Mouse (Mus musculus) embryonic facial prominence, embryonic 10.5 days (tissue): ENCODE measurements around the gene Plxdc1. TPM values are rescaled to one million over a fixed set of nuclear protein-coding genes. Genes with fewer than 3 reads are reported as not detected.

ENCODE experiments used
- DNase-seq: peaks from one replicate; pipeline ENCODE4 v3.0.0-alpha.2; 2017; ENCODE audit warnings: low spot score
- H3K27ac ChIP-seq: fragments of 300-500 bp; sonication (generic); replicated peaks from 2 replicates; pipeline ENCODE4 v1.5.1; 2016; ENCODE audit warnings: mild to moderate bottlenecking
- H3K27me3 ChIP-seq: fragments of 300-500 bp; sonication (generic); replicated peaks from 2 replicates; pipeline ENCODE4 v1.6.1; 2016; ENCODE audit warnings: low read depth, mild to moderate bottlenecking; ENCODE audit not compliant: poor library complexity, severe bottlenecking
- H3K36me3 ChIP-seq: fragments of 300-500 bp; sonication (generic); replicated peaks from 2 replicates; pipeline ENCODE4 v1.6.1; 2016; ENCODE audit warnings: mild to moderate bottlenecking, moderate library complexity
- H3K4me1 ChIP-seq: fragments of 300-500 bp; sonication (generic); 2 replicates; pipeline ENCODE4 v1.6.1; 2016
- H3K4me3 ChIP-seq: fragments of 300-500 bp; sonication (generic); 2 replicates; pipeline ENCODE4 v1.5.1; 2016; ENCODE audit warnings: mild to moderate bottlenecking, moderate library complexity
- H3K9me3 ChIP-seq: fragments of 300-500 bp; sonication (generic); 2 replicates; pipeline ENCODE4 v1.6.1; 2016; ENCODE audit warnings: mild to moderate bottlenecking
- WGBS: fragments of 180-500 bp; shearing (Covaris S2); methylation state at CpG from one replicate; pipeline ENCODE4 v1.1.7; 2016; 5-methylcytosine and 5-hydroxymethylcytosine counted together
- polyA plus RNA-seq: library from polyadenylated mRNA; unstranded; fragments of >200 nt; fragmentation: Nextera tagmentation; extraction: Ambion mirVana; gene quantifications from 2 replicates; pipeline ENCODE4 v1.2.1, GENCODE M21; 2016

The Plxdc1 gene
- polyA plus RNA-seq, 1 experiment from 2014 or later = 0.07 TPM

- H3K9me3 ChIP-seq = no peaks in the 10 kb centered on the region
- WGBS = 83% methylated on average over 10 of the region's 10 CpGs
- no peak overlapping the region for H3K4me3 ChIP-seq
- H3K4me1 ChIP-seq = peaks cover 21% of the 10 kb centered on the region
- no peaks in the 10 kb centered on the region for H3K27me3 ChIP-seq
- H3K27ac ChIP-seq = no peak overlapping the region
- DNase-seq = no peak
- H3K36me3 ChIP-seq = no peaks in the 10 kb centered on the region
Measured at GRCm38 (mm10) chr11:97945031-97945430, 41.2 kb downstream of the Plxdc1 start.

GRCm38 (mm10) chr11:97943256-97943655, 43.0 kb downstream of the Plxdc1 start:
- no peaks in the 10 kb centered on the region; the same call in 1 of the 2 replicates for H3K27me3 ChIP-seq
- no peaks in the 10 kb centered on the region for H3K9me3 ChIP-seq
- no peak for DNase-seq
- no peaks in the 10 kb centered on the region for H3K36me3 ChIP-seq
- 82% methylated on average over 5 of the region's 5 CpGs for WGBS
- H3K27ac ChIP-seq = no peak overlapping the region
- H3K4me3 ChIP-seq = no peak overlapping the region
- H3K4me1 ChIP-seq = peaks cover 15% of the 10 kb centered on the region

GRCm38 (mm10) chr11:97942420-97943111, 43.7 kb downstream of the Plxdc1 start:
- no peaks in the 10 kb centered on the region for H3K9me3 ChIP-seq
- 82% methylated on average over 15 of the region's 15 CpGs for WGBS
- no peak overlapping the region for H3K27ac ChIP-seq
- H3K27me3 ChIP-seq = no peaks in the 10 kb centered on the region; the same call in 1 of the 2 replicates
- no peaks in the 10 kb centered on the region for H3K36me3 ChIP-seq
- H3K4me3 ChIP-seq = no peak overlapping the region
- DNase-seq = no peak
- peaks cover 14% of the 10 kb centered on the region for H3K4me1 ChIP-seq

- DNase-seq = no peak
- no peak overlapping the region for H3K27ac ChIP-seq
- H3K9me3 ChIP-seq = no peaks in the 10 kb centered on the region
- no peaks in the 10 kb centered on the region for H3K36me3 ChIP-seq
- H3K4me3 ChIP-seq = no peak overlapping the region
- no peaks in the 10 kb centered on the region; the same call in 1 of the 2 replicates for H3K27me3 ChIP-seq
- 83% methylated on average over 2 of the region's 2 CpGs for WGBS
- H3K4me1 ChIP-seq = no peaks in the 10 kb centered on the region
Measured at GRCm38 (mm10) chr11:97937469-97938105, 48.7 kb downstream of the Plxdc1 start.

- Histone ChIP-seq H3K9me3 (no peaks in the 10 kb centered on the region), H3K4me3 (no peak overlapping the region), H3K27me3 (no peaks in the 10 kb centered on the region; the same call in 1 of the 2 replicates), H3K4me1 (no peaks in the 10 kb centered on the region), H3K27ac (no peak overlapping the region), H3K36me3 (no peaks in the 10 kb centered on the region)
- 35% methylated on average over 3 of the region's 3 CpGs for WGBS
- DNase-seq = peak; percentile 69
Measured at GRCm38 (mm10) chr11:97936758-97937157, 49.5 kb downstream of the Plxdc1 start.

GRCm38 (mm10) chr11:97935913-97936575, 50.2 kb downstream of the Plxdc1 start:
- WGBS = 63% methylated on average over 4 of the region's 4 CpGs
- Histone ChIP-seq H3K27ac (no peak overlapping the region), H3K4me3 (no peak overlapping the region), H3K27me3 (no peaks in the 10 kb centered on the region; the same call in 1 of the 2 replicates), H3K36me3 (no peaks in the 10 kb centered on the region), H3K9me3 (no peaks in the 10 kb centered on the region), H3K4me1 (no peaks in the 10 kb centered on the region)
- no peak for DNase-seq

GRCm38 (mm10) chr11:97933553-97933952, 52.7 kb downstream of the Plxdc1 start:
- Histone ChIP-seq H3K4me1 (no peaks in the 10 kb centered on the region), H3K9me3 (no peaks in the 10 kb centered on the region), H3K36me3 (no peaks in the 10 kb centered on the region), H3K4me3 (no peak overlapping the region), H3K27ac (no peak overlapping the region), H3K27me3 (no peaks in the 10 kb centered on the region; the same call in 1 of the 2 replicates)
- DNase-seq = no peak
- 78% methylated on average over 1 of the region's 1 CpGs for WGBS

- Histone ChIP-seq H3K9me3 (no peaks in the 10 kb centered on the region), H3K4me3 (no peak overlapping the region), H3K36me3 (no peaks in the 10 kb centered on the region), H3K27ac (no peak overlapping the region), H3K27me3 (no peaks in the 10 kb centered on the region), H3K4me1 (no peaks in the 10 kb centered on the region)
- no peak for DNase-seq
- WGBS = 75% methylated on average over 4 of the region's 4 CpGs
Measured at GRCm38 (mm10) chr11:97928905-97929304, 57.3 kb downstream of the Plxdc1 start.

- no peak overlapping the region for H3K4me3 ChIP-seq
- no peak overlapping the region for H3K27ac ChIP-seq
- no peaks in the 10 kb centered on the region for H3K9me3 ChIP-seq
- H3K4me1 ChIP-seq = no peaks in the 10 kb centered on the region
- H3K36me3 ChIP-seq = no peaks in the 10 kb centered on the region
- H3K27me3 ChIP-seq = no peaks in the 10 kb centered on the region
- DNase-seq = no peak
- WGBS = 93% methylated on average over 10 of the region's 10 CpGs
Measured at GRCm38 (mm10) chr11:97924217-97924616, 62.0 kb downstream of the Plxdc1 start.

GRCm38 (mm10) chr11:97923639-97924038, 62.6 kb downstream of the Plxdc1 start:
- H3K27me3 ChIP-seq = no peaks in the 10 kb centered on the region
- H3K4me1 ChIP-seq = no peaks in the 10 kb centered on the region
- H3K9me3 ChIP-seq = no peaks in the 10 kb centered on the region
- no peak overlapping the region for H3K4me3 ChIP-seq
- H3K36me3 ChIP-seq = no peaks in the 10 kb centered on the region
- 84% methylated on average over 9 of the region's 9 CpGs for WGBS
- no peak for DNase-seq
- no peak overlapping the region for H3K27ac ChIP-seq

GRCm38 (mm10) chr11:97915974-97916503, 70.2 kb downstream of the Plxdc1 start:
- Histone ChIP-seq H3K27ac (no peak overlapping the region), H3K9me3 (no peaks in the 10 kb centered on the region), H3K4me3 (no peak overlapping the region), H3K27me3 (no peaks in the 10 kb centered on the region), H3K36me3 (no peaks in the 10 kb centered on the region), H3K4me1 (peaks cover 5% of the 10 kb centered on the region)
- 92% methylated on average over 6 of the region's 6 CpGs for WGBS
- no peak for DNase-seq

GRCm38 (mm10) chr11:97915471-97915870, 70.8 kb downstream of the Plxdc1 start:
- 88% methylated on average over 2 of the region's 2 CpGs for WGBS
- Histone ChIP-seq H3K9me3 (no peaks in the 10 kb centered on the region), H3K36me3 (no peaks in the 10 kb centered on the region), H3K27me3 (no peaks in the 10 kb centered on the region), H3K4me3 (no peak overlapping the region), H3K27ac (no peak overlapping the region), H3K4me1 (peaks cover 8% of the 10 kb centered on the region)
- no peak for DNase-seq
